Mouse (Mus musculus) lung, postnatal 14 days (tissue): Measurements from ENCODE around the gene Pnkp.

Source experiments
- DNase-seq: peaks from one replicate; pipeline ENCODE4 v3.0.0; 2021

The Pnkp gene

DNA sequence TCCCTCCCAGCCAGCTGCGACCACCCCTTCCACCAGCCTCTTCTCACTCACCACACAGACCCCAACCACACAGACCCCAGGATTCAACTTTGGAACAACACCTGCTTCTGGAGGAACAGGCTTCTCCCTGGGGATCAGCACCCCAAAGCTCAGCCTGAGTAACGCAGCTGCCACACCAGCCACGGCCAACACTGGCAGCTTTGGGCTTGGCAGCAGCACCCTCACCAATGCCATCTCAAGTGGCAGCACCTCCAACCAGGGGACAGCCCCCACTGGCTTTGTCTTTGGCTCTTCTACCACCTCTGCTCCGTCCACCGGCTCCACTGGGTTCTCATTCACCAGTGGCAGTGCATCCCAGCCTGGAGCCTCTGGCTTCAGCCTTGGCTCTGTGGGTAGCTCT is 28.2 kb upstream of the Pnkp start:
- DNase-seq, result no peak

DNA sequence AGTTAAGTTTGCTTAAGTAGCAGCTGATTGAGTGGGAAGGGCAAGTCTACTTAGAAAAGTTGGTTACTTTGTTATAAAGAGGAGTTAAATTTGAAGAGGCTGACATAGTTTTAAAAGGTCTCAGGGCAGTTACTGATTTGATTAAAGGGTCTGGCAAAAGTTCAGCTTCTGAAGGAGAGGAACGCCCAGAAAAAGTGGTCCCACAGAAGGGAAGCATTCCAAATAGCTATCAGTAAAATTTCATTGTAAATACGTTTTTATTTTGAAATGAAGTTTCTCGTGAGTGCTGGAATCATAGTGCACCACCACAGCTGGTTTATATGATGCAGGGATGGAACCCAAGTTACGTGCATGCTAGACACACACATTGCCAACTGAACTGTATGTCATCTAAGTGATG is 24.2 kb upstream of the Pnkp start:
- DNase-seq, result no peak

DNA sequence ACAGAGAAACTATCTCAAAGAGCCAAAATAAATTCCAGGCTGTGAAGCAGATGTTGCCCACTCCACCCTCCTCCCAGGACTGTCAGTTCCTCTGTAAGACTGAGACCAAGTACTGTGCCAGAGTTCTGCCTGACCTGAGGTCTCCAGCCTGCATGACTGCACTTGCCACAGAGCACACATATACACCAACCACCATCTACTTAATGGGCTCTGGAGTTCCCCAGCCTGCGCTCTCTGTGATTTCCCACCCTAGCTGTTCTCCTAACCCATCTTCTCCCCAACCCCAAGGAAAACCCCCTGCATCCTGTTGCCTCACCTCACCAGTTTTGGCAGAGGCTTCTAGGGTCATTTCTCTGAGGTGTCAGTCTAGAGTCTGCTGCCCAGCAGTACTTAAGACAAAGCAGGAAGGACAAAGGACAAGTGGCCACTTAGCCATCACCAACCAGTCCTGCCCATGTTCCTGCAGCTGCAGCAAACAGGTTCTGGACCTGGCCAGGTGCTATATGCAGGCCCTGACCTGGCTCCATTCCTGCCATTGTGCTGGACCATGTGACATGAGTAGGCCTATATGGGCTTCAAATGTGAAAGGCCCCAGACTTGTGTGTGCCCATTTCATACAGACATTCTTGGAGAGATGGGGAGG is 21.4 kb upstream of the Pnkp start:
- DNase-seq, result no peak

DNA sequence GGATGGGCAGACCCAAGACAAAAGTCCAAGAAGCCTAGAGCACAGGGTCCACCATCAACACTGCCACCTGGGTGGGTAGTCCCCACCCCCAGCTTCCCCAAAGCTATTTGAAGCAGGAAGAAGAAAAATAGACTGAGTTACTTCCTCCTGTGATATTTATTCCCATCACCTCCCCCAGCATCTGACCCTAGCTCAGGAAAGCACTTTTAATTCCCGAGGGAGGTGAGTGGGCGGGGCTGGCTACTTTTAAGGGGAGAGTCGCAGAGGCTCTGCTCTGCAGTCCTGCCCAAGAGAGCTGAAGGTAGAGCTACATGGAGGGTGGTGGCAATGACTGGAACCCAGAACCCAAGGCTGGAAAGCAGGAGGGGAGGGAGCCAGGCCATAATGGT is 20.9 kb upstream of the Pnkp start:
- DNase-seq, result no peak

- no peak for DNase-seq
These were observed 20.4 kb upstream of the Pnkp start for GRCm38 (mm10) chr7:44836423-44837053.

DNA sequence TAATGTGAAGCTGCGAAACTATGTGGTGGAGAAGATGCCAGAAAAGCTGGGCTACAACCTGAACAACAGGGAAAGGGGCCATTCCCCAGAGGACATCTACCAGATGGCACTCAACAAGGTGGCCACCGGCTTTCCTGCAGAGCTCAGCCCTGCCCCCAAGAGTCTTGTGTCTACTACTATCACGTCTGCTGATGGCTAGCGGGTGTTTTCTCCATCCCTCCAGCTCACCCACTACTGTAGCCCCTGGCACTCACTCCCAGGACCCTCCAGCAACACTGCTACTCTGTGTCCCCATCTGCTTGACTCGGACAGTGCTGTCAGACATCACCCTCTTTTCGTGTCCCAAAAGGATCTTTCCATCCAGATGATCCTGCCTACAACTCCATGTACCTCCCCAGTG is 18.9 kb upstream of the Pnkp start:
- no peak for DNase-seq

DNA sequence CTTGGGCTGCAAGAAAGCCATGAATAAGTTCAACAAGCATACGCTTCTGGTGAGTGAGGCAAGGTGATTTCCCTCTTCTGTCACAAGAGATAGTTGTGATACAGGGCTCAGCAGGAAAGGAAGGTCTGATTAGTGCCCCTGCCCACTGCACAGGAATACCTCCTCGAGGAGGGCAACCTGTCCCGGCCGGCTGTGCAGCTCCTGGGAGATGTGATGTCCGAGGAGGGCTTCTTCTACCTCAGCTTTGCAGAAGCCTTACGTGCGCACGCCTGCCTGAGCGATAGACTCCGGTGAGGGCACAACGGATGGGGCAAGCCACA is 17.8 kb upstream of the Pnkp start:
- no peak for DNase-seq

GRCm38 (mm10) chr7:44839491-44840191 is 17.3 kb upstream of the Pnkp start:
- DNase-seq, result peak; percentile 34

GRCm38 (mm10) chr7:44840426-44840825 is 16.5 kb upstream of the Pnkp start:
- no peak for DNase-seq

- no peak for DNase-seq
These were observed 15.0 kb upstream of the Pnkp start for GRCm38 (mm10) chr7:44841825-44842463.

DNA sequence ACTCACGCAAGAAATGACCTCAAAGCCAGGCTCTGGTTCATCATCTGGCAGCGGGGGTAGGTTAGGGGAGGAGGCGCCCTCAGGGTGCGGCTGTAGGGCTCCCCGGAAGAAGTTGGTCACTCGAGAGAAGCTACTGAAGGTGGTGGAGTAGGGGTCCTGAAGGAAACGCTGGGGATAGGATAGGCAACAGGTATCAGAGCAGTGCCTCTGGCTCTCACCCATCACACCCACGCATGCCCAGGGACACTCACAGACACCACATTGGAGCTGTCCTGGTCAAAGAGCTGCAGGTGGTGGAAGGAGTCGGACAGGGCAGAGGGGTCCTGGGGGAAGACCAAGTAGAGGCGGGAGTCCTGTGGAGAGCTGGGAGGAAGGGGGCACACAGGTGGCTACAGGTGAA is 11.9 kb upstream of the Pnkp start:
- no peak for DNase-seq

GRCm38 (mm10) chr7:44846804-44847203 is 10.1 kb upstream of the Pnkp start:
- DNase-seq, result no peak

DNA sequence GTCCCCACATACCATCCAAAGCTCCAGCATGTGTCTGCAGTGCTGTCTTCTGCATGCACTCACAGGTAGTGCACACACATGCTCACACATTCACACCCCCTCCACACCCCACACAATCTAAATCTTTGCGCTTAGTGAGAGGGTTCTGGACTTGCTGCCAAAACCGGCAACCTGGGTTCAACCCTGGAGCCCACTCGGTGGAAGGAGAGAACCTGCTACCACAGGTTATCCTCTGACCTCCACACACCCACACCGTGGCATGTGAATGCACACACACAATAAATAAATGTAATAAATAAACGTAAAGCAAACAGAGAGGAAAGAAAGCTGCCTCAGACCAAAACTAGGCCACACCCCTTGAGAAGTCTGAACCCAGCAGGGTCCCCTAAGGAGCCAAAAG is 9.2 kb upstream of the Pnkp start:
- no peak for DNase-seq

DNA sequence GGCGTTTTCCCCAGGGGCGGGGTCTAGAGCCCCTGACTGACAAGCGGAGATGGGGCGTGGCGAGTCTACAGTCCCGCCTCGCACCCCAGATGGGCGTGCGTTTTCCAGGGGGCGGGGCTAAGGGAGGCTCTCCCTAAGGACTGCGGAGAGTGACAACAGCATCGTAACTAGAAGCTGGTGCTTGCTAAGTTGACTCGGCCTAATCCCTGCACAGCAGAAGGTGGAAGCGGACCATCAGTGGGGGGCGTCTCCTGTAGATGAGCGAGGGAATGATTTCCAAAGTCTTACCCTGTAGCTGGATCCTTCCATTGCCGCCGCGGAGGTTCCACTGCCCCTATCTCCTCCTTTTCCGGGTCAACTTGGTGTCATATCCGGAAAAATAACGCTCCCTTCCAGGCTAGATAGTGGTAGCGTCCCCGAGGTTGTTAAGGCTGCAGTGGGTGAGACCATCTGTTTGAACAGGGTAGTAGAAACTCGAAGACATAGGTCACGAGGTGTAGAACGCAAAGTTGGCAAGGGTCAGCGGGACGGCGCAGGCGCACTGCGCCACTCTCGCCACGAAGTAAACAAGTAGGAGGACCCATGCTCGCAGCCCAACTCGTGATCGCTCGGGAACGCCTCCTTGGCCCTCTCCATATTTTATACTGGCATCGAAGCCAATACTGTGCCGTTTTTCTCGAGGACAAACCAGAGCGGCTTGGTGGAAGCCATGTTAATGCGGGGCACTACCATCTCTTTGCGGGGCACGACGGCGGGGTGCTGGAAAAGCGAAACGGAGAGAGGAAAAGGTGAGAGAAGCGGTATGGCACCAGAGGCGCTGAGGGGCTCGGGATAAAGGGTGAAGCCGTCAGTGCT is 8.2 kb upstream of the Pnkp start, which contains the start of the genes Akt1s1 and Tbc1d17:
TSS of gene Akt1s1 (plus strand) at position 431 of the 855 bp plus-strand sequence.
TSS of gene Tbc1d17 (minus strand) at position 519 of the 855 bp plus-strand sequence.
- DNase-seq, result peak; percentile 99

DNA sequence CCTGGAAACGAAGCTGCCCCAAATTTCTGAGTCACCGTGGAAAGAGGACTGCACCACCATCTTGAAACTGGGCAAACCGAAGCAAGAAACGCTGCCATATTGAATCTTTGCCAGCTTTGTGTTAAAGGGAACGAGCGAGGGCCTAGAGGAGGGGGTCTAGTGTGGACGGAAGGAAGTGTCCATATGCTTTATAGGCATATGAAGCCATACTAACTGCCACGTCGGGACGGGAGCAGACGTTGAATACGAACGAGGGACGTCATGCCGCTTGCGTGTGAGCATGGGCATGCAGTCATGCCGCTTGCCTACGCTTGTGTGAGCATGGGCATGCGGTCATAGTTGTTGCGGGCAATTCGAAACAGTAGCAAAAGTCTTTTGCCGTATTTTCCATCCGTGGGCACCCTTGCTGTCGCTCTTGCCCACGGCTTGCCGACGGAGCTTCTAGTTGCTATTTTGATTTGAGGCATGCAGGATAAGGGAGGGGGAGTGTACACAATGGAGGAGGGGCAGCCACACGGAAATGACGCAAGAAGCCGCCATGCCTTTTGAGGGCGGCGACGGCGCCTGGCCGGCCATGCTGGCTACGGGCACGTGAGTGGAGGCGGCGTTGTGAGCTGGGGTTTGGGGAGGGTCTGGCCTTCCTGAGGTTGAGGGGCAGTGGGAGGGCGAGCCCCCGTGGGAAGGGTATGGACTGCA is 7.4 kb upstream of the Pnkp start:
- DNase-seq, result peak; percentile 91

DNA sequence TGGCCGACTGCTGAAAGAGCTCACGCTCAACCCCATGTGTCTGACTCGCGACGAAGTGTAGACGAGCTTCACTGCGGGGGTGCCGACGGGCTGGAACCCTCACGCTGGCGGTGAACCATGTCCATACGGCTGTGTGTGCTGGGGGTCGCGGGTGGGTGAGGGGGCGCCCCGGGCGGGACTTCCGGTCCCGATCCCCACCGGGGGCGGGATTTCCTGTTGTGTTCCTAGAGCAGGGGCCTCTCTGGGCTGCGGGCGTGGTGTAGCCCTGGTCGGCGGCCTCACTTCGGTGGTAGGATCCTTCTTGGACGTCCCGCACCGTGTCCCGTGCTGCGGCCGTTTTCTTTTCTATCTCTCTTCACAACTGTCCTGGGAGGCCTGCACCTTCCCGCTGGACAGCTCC is 6.8 kb upstream of the Pnkp start:
- DNase-seq, result peak; percentile 81

DNA sequence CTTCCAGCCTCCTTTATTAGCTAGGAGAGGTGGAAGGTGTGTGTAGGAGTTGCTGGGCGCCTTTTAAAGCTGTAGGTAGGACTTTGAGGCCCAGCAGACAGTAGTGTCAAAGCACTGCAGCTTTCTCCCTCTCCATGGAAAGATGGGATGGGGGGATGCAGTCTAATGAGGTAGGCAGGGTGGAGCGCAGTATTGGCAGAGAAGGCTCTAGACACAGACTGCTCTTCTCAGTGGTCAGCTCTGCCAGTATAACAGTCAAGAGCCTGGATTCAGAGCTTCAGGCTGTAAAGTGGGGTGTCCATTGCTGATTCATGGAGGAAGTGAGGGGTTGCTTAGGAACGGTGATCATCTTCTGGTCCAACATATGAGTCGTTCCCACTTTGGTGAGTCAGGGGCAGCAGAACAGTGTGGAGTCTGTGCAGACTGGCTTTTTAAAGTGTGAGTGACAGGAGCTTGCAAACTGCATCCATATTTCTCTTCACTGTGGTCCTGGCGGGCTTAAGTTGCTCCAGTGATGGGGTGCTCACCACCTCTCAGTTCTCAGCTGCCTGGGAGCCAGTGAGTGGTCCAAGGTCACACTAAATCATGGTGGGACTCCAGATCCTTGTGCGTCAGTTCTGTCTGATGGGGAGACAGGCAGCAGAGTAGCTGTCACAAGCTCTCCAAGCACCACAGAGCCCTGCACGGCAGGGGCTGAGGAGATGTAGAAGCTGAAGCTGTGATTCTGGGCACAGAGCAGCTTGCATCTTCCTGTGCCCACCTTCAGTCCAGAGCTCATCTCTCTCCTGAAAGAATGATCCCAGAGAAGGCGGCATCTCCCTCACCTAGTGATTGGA is 5.9 kb upstream of the Pnkp start:
- DNase-seq, result no peak

GRCm38 (mm10) chr7:44851625-44852234 is 5.2 kb upstream of the Pnkp start:
- no peak for DNase-seq

GRCm38 (mm10) chr7:44852259-44853027 is 4.5 kb upstream of the Pnkp start:
- DNase-seq, result no peak

DNA sequence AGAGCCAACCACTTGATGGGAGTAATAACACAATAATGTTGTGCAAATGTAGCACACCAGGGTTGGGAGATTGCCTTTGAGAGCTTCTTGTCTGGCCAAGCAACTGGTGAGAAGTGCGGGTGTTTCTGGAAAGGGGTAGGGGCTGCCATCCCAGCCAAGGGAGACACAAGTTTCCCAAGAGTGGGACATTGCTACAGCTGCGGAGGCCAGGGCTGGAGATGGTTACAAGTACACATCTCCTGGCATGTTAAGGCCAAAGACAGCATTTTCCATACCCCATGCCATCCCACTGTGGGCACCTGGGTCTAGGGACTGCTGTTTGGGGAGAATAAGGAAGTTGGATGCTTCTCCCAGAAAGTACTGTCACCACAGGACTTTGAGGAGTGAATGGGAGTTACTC is 3.9 kb upstream of the Pnkp start:
- no peak for DNase-seq
